8 mouse cellular contexts compared by ENCODE assay signal in the genomic region with DNA sequence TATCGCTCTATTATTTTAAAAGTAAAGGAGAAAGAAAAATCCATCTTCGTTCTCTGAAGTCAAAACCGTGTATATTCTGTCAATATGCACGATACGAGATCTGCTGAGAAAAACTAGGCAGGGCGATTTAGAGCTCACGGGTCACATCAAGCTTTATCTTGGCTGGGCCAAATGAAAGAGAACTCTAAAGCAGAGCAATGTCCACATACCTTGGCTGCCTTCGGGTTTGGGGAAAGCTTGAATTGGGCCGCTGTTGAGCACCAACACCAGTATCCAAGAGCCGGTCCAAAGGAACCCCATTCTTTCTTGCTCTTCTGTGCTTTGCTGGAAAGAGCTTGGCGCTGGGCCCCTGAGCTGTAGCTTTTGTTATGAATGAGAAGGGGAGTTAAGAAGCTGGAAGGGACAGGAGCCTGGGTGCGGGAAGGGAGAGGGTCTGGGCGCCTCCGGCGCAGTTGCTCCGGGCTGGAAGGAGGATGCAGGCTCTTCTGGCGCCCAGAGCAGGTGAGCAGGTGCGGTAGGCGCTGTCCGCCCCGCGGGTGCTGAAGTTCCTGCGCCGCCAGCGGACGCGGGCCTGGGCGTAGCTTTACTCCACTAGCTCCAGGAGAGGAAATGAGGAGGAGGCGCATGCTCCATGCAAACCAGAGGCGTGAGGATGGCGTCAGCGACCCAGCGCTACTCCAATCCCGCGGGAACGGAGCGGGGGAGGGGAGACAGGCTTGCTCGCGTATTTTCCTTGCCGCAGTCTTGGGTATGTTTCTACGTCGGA. TPM values are rescaled to one million over a fixed set of nuclear protein-coding genes. Genes with fewer than 3 reads are reported as not detected.
A peak's percentile ranks its signal among the peaks of the same experiment; 100 is the strongest.
DNase-seq lines count a peak whose midpoint lies in the region; ATAC-seq and TF ChIP-seq lines count a peak whose summit lies in the region.

A gene (minus strand): TSS at position 631 of the 766 bp plus-strand sequence.

- no peak for DNase-seq in Patski (ENCODE audit: low read depth, low spot score)
- peak; percentile 96 for DNase-seq in cerebellum, adult 9-11 months
- peak; percentile 92 for DNase-seq in frontal cortex, postnatal 14 days (ENCODE audit: low spot score in 2 of 2)
- DNase-seq in layer of hippocampus, postnatal 10 days (ENCODE audit: low spot score in 2 of 2): peak; percentile 94 to 95
- DNase-seq in lung, postnatal 0 days (ENCODE audit: low spot score): peak; percentile 85
- DNase-seq in retina, embryonic 14.5 days (ENCODE audit: low spot score): peak; percentile 89
- DNase-seq in urinary bladder, postnatal 14 days (ENCODE audit: low spot score): peak; percentile 72

- H3K27me3 ChIP-seq in Patski: peaks cover 22% of the 10 kb centered on the region
- no peaks in the 10 kb centered on the region for H3K27me3 ChIP-seq in hindbrain, embryonic 13.5 days
- H3K27me3 ChIP-seq in lung, postnatal 0 days (replicated peaks; ENCODE audit: insufficient read depth, low read length): no peaks in the 10 kb centered on the region

- 6% methylated on average over 42 of the region's 42 CpGs for WGBS in hindbrain, embryonic 13.5 days
- 10% methylated on average over 42 of the region's 42 CpGs for WGBS in lung, postnatal 0 days

- TF ChIP-seq CTCF in Patski (IDR thresholded peaks at IDR 0.05): no peak
- no peak for TF ChIP-seq CTCF in lung, postnatal 0 days (IDR thresholded peaks at IDR 0.05)

- no peak for TF ChIP-seq EP300 in lung, postnatal 0 days (IDR thresholded peaks at IDR 0.05)

- H3K9me3 ChIP-seq in hindbrain, embryonic 13.5 days: no peaks in the 10 kb centered on the region
- no peaks in the 10 kb centered on the region for H3K9me3 ChIP-seq in lung, postnatal 0 days (ENCODE audit: low read length)

- in situ Hi-C loops in Patski (cut with MboI; ENCODE audit: low pct_unique_long_range_greater_than_20kb): no loop called here

- peak within 1 kb of the TSS; percentile 94 for H3K27ac ChIP-seq in hindbrain, embryonic 13.5 days
- H3K27ac ChIP-seq in lung, postnatal 0 days (ENCODE audit: low read length): no peak within 1 kb of the TSS

- CTCF ChIA-PET in Patski (lab: Charles Lee): no interaction called here

- peak within 1 kb of the TSS; percentile 85 for H3K9ac ChIP-seq in hindbrain, embryonic 13.5 days
- H3K9ac ChIP-seq in lung, postnatal 0 days (replicated peaks; ENCODE audit: low read depth): no peak within 1 kb of the TSS

- peak within 1 kb of the TSS; percentile 54 for H3K4me2 ChIP-seq in hindbrain, embryonic 13.5 days
- peak within 1 kb of the TSS; percentile 33 for H3K4me2 ChIP-seq in lung, postnatal 0 days (replicated peaks; ENCODE audit: low read depth, low read length)

- H3K4me3 ChIP-seq in hindbrain, embryonic 13.5 days: peak within 1 kb of the TSS; percentile 77
- H3K4me3 ChIP-seq in lung, postnatal 0 days (ENCODE audit: low read depth, low read length): peak within 1 kb of the TSS; percentile 8; the same call in 1 of the 2 replicates

- ATAC-seq in Patski: peak; percentile 35
- ATAC-seq in hindbrain, embryonic 13.5 days (ENCODE audit: low FRiP score): peak; percentile 100
- peak; percentile 83 for ATAC-seq in lung, postnatal 0 days

- H3K4me1 ChIP-seq in hindbrain, embryonic 13.5 days (replicated peaks): peaks cover 30% of the 10 kb centered on the region
- H3K4me1 ChIP-seq in lung, postnatal 0 days (ENCODE audit: insufficient read depth, low read depth, low read length): no peaks in the 10 kb centered on the region

- peaks cover 15% of the 10 kb centered on the region for H3K36me3 ChIP-seq in hindbrain, embryonic 13.5 days
- H3K36me3 ChIP-seq in lung, postnatal 0 days (ENCODE audit: insufficient read depth, low read length): no peaks in the 10 kb centered on the region

- POLR2A ChIA-PET in Patski (lab: Charles Lee): no interaction called here

RNA-seq across cellular contexts. Expression of the gene that starts here (rescaled TPM):
- polyA plus RNA-seq in Patski (2021): not detected
- polyA plus RNA-seq in hindbrain, embryonic 13.5 days (2015; fragmentation: Nextera tagmentation; extraction: Ambion mirVana): 131 and 139 TPM in 2 replicates
- 100 to 1,000 TPM; 290 to 304 TPM for total RNA-seq in layer of hippocampus, postnatal 10 days (2021)
- 0.42 and 0.56 TPM in 2 replicates for polyA plus RNA-seq in lung, postnatal 0 days (2015; fragmentation: Nextera tagmentation; extraction: Ambion mirVana)

Comparison
In these comparisons a context has a peak if more than half of its experiments do, and no peak if none do; other contexts are left out.
1. RNA of the gene that starts here (polyA plus RNA-seq): 131 to 139 TPM in hindbrain, embryonic 13.5 days; 0.42 to 0.56 TPM in lung, postnatal 0 days and not detected in Patski (single experiment); every median in the first group is over 10 times any median in the second.
2. Peak in ATAC-seq in Patski; RNA of the gene not detected or under 1 TPM.
3. Peak in DNase-seq, ATAC-seq, H3K4me3 ChIP-seq and H3K4me2 ChIP-seq in lung, postnatal 0 days; RNA of the gene not detected or under 1 TPM.
4. ATAC-seq: peak in every context shown above with its lines; median percentile 100 in hindbrain, embryonic 13.5 days; 83 in lung, postnatal 0 days; 35 in Patski.